Mouse (Mus musculus): Measurements from ENCODE around the gene A830031A19Rik. TPM values are rescaled to one million over a fixed set of nuclear protein-coding genes. Genes with fewer than 3 reads are reported as not detected.
A peak's percentile ranks its signal among the peaks of the same experiment; 100 is the strongest.

A830031A19Rik gene
- total RNA-seq, 2 experiments from 2014 or later, result 0.82 to 1.4 TPM

DNA sequence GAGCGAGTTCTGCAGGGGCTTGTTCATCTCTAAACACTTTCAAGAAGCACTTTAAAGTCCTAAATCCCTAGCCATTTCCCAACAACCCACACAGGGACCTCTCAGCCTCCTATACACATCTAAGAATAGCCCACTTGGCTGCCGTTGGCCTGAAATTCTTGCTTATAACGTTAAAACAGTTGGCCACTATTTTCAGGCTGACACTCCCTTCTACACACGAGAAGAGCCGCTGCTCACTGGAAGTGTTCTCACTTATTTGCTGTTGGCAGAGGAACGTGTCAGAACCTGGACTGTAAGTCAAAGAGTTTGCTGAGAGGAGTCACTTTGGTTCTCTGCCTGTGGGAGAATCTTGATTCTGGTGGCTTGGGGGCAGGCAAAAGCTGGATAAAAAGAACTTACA lies 30.8 kb downstream of the A830031A19Rik start:
- no peak overlapping the region for H3K27ac ChIP-seq
- TF ChIP-seq CTCF (IDR thresholded peaks at IDR 0.05), result no peak
- H3K4me3 ChIP-seq, result no peak overlapping the region
- intact Hi-C loops (cut with DNase I), result no loop called here
- DNase-seq (ENCODE audit: extremely low spot score in 1 of 2, low spot score in 2 of 2), result peak in 1 of 2 experiments; percentile 23

- intact Hi-C loops (cut with DNase I), result no loop called here
- no peak for DNase-seq (ENCODE audit: extremely low spot score in 1 of 2, low spot score in 2 of 2)
- no peak overlapping the region for H3K27ac ChIP-seq
- TF ChIP-seq CTCF (IDR thresholded peaks at IDR 0.05), result no peak
- no peak overlapping the region for H3K4me3 ChIP-seq
Observed at GRCm38 (mm10) chr11:24020760-24021159, 54.1 kb downstream of the A830031A19Rik start.

DNA sequence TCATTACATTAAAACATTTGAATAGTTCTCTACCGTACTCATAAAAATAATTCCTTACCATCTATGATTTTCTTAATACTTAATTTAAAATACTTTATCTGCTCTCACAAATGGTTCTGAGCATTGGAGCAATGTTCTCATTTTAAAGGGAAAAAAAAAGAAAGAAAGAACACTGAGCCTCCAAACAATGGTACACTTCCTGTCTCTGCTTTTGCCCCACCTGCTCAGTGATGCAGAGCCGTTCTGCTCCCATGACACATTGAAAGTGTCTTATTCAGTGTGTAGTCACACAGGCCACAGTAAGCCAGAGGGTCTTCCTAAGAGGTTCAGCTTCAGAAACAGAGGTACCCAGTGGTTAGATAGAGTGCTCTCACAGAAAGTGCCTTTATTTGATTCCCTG lies 56.1 kb downstream of the A830031A19Rik start:
- H3K27ac ChIP-seq, result no peak overlapping the region
- intact Hi-C loops (cut with DNase I), result no loop called here
- TF ChIP-seq CTCF (IDR thresholded peaks at IDR 0.05), result no peak
- DNase-seq (ENCODE audit: extremely low spot score in 1 of 2, low spot score in 2 of 2), result no peak
- no peak overlapping the region for H3K4me3 ChIP-seq

DNA sequence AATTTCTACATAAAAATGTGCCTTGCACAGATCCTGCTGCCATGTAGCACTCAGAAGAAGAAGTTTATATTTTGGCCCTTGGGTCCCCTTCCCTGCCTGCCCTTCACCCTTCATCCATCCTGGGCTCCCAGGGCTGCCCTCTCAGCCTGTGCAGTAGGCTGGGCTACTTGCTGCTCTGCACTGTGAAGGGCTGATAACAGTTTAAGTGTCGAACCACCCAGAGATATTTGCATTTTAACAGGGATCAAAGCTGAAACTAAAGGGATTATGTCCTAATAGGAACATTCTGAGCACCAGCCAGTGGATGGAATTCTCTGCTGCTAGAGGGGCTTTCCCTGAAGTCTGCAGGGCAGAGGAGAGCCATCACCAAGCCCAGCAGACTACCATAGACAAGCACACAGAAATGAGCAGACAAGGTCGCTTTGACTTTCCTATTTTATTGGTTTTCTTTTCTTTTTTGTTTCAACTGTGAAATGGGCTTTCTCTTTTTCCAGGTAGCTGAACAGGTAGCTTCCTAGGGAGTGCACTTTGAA lies 58.1 kb downstream of the A830031A19Rik start:
- H3K27ac ChIP-seq, result no peak overlapping the region
- TF ChIP-seq CTCF (IDR thresholded peaks at IDR 0.05), result no peak

DNA sequence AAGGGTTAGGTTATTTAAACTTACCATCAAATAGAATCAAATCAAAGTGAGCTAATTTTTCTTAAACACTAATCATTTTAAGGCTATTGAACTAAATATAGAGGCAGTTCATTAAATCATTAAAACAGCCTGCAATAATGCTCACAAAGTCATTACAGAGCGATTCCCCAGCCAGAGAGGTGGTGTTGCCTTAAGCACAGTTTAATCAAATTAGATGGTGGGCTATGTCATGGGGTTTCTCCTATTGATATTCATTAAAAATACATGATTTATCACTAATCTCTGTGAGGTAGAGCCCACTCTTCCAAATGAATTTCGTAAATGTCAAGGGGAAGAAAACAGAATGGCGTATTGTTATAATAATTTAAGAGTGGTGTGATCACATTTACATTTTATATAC lies 58.8 kb downstream of the A830031A19Rik start:
- no peak for DNase-seq (ENCODE audit: extremely low spot score in 1 of 2, low spot score in 2 of 2)
- intact Hi-C loops (cut with DNase I), result no loop called here
- no peak overlapping the region for H3K27ac ChIP-seq
- no peak overlapping the region for H3K4me3 ChIP-seq
- TF ChIP-seq CTCF (IDR thresholded peaks at IDR 0.05), result no peak

More for the DNA sequence above, 58.1 kb downstream of the A830031A19Rik start:
- DNase-seq (ENCODE audit: extremely low spot score in 1 of 2, low spot score in 2 of 2), result no peak
- H3K4me3 ChIP-seq, result no peak overlapping the region
- intact Hi-C loops (cut with DNase I), result no loop called here

GRCm38 (mm10) chr11:24014642-24015041 lies 60.2 kb downstream of the A830031A19Rik start:
- DNase-seq (ENCODE audit: extremely low spot score in 1 of 2, low spot score in 2 of 2), result no peak
- TF ChIP-seq CTCF (IDR thresholded peaks at IDR 0.05), result no peak

DNA sequence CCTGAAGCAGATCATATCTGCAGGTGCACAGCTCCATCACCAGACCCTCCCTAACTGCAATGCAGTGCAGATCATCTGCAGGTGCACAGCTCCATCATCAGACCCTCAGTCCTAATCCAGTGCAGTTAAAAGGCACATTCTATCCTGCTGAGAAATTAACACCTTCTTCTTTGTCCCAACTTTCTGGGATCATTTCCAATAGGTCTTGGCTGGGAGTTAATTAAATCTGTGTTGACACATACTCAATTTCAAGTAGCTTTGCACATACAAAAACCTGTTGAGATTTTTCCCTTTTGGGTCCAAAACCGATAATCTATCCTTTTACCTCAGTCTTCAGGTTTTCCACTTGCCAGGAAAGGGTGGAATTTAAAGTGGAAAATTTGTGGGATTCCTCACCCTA lies 62.6 kb downstream of the A830031A19Rik start:
- TF ChIP-seq CTCF (IDR thresholded peaks at IDR 0.05), result no peak
- intact Hi-C loops (cut with DNase I), result no loop called here
- no peak for DNase-seq (ENCODE audit: extremely low spot score in 1 of 2, low spot score in 2 of 2)
- Histone ChIP-seq H3K27ac (no peak overlapping the region), H3K4me3 (no peak overlapping the region)

More at GRCm38 (mm10) chr11:24014642-24015041, 60.2 kb downstream of the A830031A19Rik start:
- Histone ChIP-seq H3K27ac (no peak overlapping the region), H3K4me3 (no peak overlapping the region)
- intact Hi-C loops (cut with DNase I), result no loop called here

DNA sequence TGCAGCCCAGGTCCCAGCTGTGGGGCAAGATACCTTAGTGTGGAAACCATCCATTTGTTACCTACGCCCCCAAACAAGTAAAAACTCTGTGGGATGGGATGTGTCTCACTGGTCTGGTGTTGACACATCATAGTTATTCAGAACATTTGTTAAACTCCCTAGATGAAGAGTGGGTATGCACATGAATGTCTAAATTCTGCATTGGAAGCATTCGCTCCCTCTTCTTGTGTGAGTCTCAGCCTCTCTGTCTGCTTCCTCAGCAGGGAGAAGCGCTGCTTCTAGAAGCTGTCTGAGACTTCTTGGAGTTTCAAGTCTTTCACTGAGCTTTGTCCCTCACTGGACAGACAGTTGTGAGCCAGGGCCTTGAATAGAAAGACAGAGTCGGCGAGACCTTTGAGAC lies 65.9 kb downstream of the A830031A19Rik start:
- peak overlapping the region; percentile 40; the same call in 1 of the 2 replicates for H3K27ac ChIP-seq
- no peak for DNase-seq (ENCODE audit: extremely low spot score in 1 of 2, low spot score in 2 of 2)
- intact Hi-C loops (cut with DNase I), result no loop called here
- no peak for TF ChIP-seq CTCF (IDR thresholded peaks at IDR 0.05)
- no peak overlapping the region for H3K4me3 ChIP-seq

GRCm38 (mm10) chr11:24008244-24008643 lies 66.6 kb downstream of the A830031A19Rik start:
- Histone ChIP-seq H3K27ac (no peak overlapping the region), H3K4me3 (no peak overlapping the region)
- intact Hi-C loops (cut with DNase I), result no loop called here
- TF ChIP-seq CTCF (IDR thresholded peaks at IDR 0.05), result peak; percentile 40
- no peak for DNase-seq (ENCODE audit: extremely low spot score in 1 of 2, low spot score in 2 of 2)

- H3K4me3 ChIP-seq, result no peak overlapping the region
- peak; percentile 54 to 58 for DNase-seq (ENCODE audit: extremely low spot score in 1 of 2, low spot score in 2 of 2)
- intact Hi-C loops (cut with DNase I), result no loop called here
- peak overlapping the region; percentile 88 for H3K27ac ChIP-seq
- no peak for TF ChIP-seq CTCF (IDR thresholded peaks at IDR 0.05)
Observed at GRCm38 (mm10) chr11:24005445-24006156, 69.3 kb downstream of the A830031A19Rik start.

- Histone ChIP-seq H3K27ac (no peak overlapping the region), H3K4me3 (no peak overlapping the region)
- DNase-seq (ENCODE audit: extremely low spot score in 1 of 2, low spot score in 2 of 2), result no peak
- TF ChIP-seq CTCF (IDR thresholded peaks at IDR 0.05), result no peak
- intact Hi-C loops (cut with DNase I), result no loop called here
Observed at GRCm38 (mm10) chr11:24000675-24001074, 74.2 kb downstream of the A830031A19Rik start.

Small RNAs within 50 kb of the gene (microRNA-seq; reads per million reads assigned to microRNA genes)
- 0 reads per million in 2 experiments for gene Gm44381

Other genes starting within 250 kb of the A830031A19Rik start
- gene Papolg, start 179.8 kb downstream of the A830031A19Rik start, total RNA-seq (2021), result 10 to 100 TPM; 20.5 to 20.8 TPM
- gene Bcl11a, start 3.0 kb upstream of the A830031A19Rik start, total RNA-seq (2021), result 100 to 1,000 TPM; 101 to 103 TPM